Mouse (Mus musculus): ENCODE results near the gene Psmd14.

The Psmd14 gene

GRCm38 (mm10) chr2:61813106-61813505 is 101.6 kb downstream of the Psmd14 start:
- DNase-seq (ENCODE audit: low spot score): no peak

GRCm38 (mm10) chr2:61813521-61813920 is 102.0 kb downstream of the Psmd14 start:
- DNase-seq (ENCODE audit: low spot score): no peak

- no peak for DNase-seq (ENCODE audit: low spot score)
These were observed 103.3 kb downstream of the Psmd14 start for GRCm38 (mm10) chr2:61814548-61815473.

- DNase-seq (ENCODE audit: low spot score): no peak
These were observed 104.3 kb downstream of the Psmd14 start for GRCm38 (mm10) chr2:61815583-61816313.

GRCm38 (mm10) chr2:61818197-61818596 is 106.7 kb downstream of the Psmd14 start:
- no peak for DNase-seq (ENCODE audit: low spot score)

- DNase-seq (ENCODE audit: low spot score): no peak
These were observed 108.7 kb downstream of the Psmd14 start for GRCm38 (mm10) chr2:61820203-61820602.

GRCm38 (mm10) chr2:61823426-61824140 is 112.1 kb downstream of the Psmd14 start:
- DNase-seq (ENCODE audit: low spot score): no peak

GRCm38 (mm10) chr2:61837243-61837806 is 125.8 kb downstream of the Psmd14 start:
- no peak for DNase-seq (ENCODE audit: low spot score)

Data from urinary bladder, postnatal 14 days (tissue).